Mouse (Mus musculus) ES-Bruce4 (cell line): ENCODE measurements around the gene Bicral.

Source experiments
- CTCF ChIP-seq: IDR thresholded peaks from one replicate; pipeline ENCODE4 v1.8.1; 2011; ENCODE audit warnings: low read depth, low read length
- EP300 ChIP-seq: IDR thresholded peaks from 2 replicates; pipeline ENCODE4 v1.6.1; 2011; ENCODE audit warnings: low read depth, low read length; ENCODE audit not compliant: insufficient read depth
- POLR2A ChIP-seq: IDR thresholded peaks from one replicate; pipeline ENCODE4 v1.8.1; 2011; ENCODE audit warnings: low read length; ENCODE audit not compliant: insufficient read depth

DNA sequence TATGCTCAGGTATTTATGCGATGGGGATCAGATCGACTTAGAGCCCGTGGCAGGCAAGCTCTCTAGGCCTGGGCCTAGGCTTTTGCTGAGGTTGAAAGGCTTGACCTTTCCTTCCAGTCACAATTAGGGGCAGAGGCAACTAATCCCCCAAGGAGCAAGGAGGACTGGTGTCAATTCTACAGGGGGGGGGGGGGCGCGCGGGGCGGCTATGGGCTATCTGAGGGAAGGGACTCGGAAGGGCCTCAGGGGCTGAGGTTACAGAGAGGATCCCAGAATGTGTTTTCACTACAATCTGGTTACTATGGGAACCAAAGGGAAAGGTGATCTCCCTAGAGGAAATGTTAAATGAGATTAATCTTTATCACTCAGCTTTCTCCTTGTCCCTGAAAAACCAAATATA lies 60.9 kb downstream of the Bicral start:
- no peak for TF ChIP-seq POLR2A
- no peak for TF ChIP-seq CTCF
- TF ChIP-seq EP300: 0 out of 2 replicates have a peak, but pooled peaks have one; percentile 34
